In genomic region chr12:5191628-5192379, GRCm38 (mm10) we compare ENCODE assay signal across 8 mouse cellular contexts.
DNase-seq lines count a peak whose midpoint lies in the region; ATAC-seq and TF ChIP-seq lines count a peak whose summit lies in the region.

No protein-coding gene starts in this region.

- no peak overlapping the region for H3K4me3 ChIP-seq in forebrain, embryonic 16.5 days (replicated peaks; ENCODE audit: low read length)
- H3K4me3 ChIP-seq in hindbrain, embryonic 10.5 days: peak overlapping the region; percentile 20; the same call in 1 of the 2 replicates
- H3K4me3 ChIP-seq in limb, embryonic 13.5 days: no peak overlapping the region
- H3K4me3 ChIP-seq in midbrain, postnatal 0 days (ENCODE audit: low read depth, low read length): no peak overlapping the region

- no peaks in the 10 kb centered on the region for H3K36me3 ChIP-seq in forebrain, embryonic 16.5 days (ENCODE audit: control insufficient read depth, insufficient read depth)
- no peaks in the 10 kb centered on the region for H3K36me3 ChIP-seq in hindbrain, embryonic 10.5 days
- H3K36me3 ChIP-seq in limb, embryonic 13.5 days: no peaks in the 10 kb centered on the region
- no peaks in the 10 kb centered on the region for H3K36me3 ChIP-seq in midbrain, postnatal 0 days (ENCODE audit: insufficient read depth, low read length)

- no peaks in the 10 kb centered on the region for H3K9me3 ChIP-seq in forebrain, embryonic 16.5 days (ENCODE audit: control insufficient read depth, low read length)
- no peaks in the 10 kb centered on the region for H3K9me3 ChIP-seq in hindbrain, embryonic 10.5 days
- H3K9me3 ChIP-seq in limb, embryonic 13.5 days: no peaks in the 10 kb centered on the region
- H3K9me3 ChIP-seq in midbrain, postnatal 0 days (ENCODE audit: low read length): no peaks in the 10 kb centered on the region

- no peaks in the 10 kb centered on the region for H3K27me3 ChIP-seq in forebrain, embryonic 16.5 days (replicated peaks; ENCODE audit: control insufficient read depth, insufficient read depth, low read length)
- H3K27me3 ChIP-seq in hindbrain, embryonic 10.5 days (ENCODE audit: insufficient read depth, poor library complexity, severe bottlenecking): peaks cover 6% of the 10 kb centered on the region; the same call in 1 of the 2 replicates
- no peaks in the 10 kb centered on the region for H3K27me3 ChIP-seq in limb, embryonic 13.5 days
- H3K27me3 ChIP-seq in midbrain, postnatal 0 days (ENCODE audit: insufficient read depth, low read length): no peaks in the 10 kb centered on the region

- no peak for TF ChIP-seq CTCF in midbrain, postnatal 0 days (IDR thresholded peaks at IDR 0.05)

- no peak overlapping the region for H3K27ac ChIP-seq in forebrain, embryonic 16.5 days (ENCODE audit: low read length)
- peak overlapping the region; percentile 82 for H3K27ac ChIP-seq in hindbrain, embryonic 10.5 days
- H3K27ac ChIP-seq in limb, embryonic 13.5 days: peak overlapping the region; percentile 70; the same call in 1 of the 2 replicates
- no peak overlapping the region for H3K27ac ChIP-seq in midbrain, postnatal 0 days (ENCODE audit: low read depth, low read length)

- 0 out of 2 replicates have a peak overlapping the region, but pooled peaks have one; percentile 8 for H3K4me2 ChIP-seq in forebrain, embryonic 16.5 days (ENCODE audit: low read length)
- peak overlapping the region; percentile 41 for H3K4me2 ChIP-seq in limb, embryonic 13.5 days (replicated peaks)
- H3K4me2 ChIP-seq in midbrain, postnatal 0 days (ENCODE audit: low read depth, low read length, poor library complexity, severe bottlenecking): no peak overlapping the region

- ATAC-seq in forebrain, embryonic 16.5 days: no peak
- peak; percentile 45; the same call in 1 of the 2 replicates for ATAC-seq in limb, embryonic 13.5 days (ENCODE audit: low FRiP score, low read depth)
- ATAC-seq in midbrain, postnatal 0 days (ENCODE audit: low FRiP score): no peak

- 24% methylated on average over 14 of the region's 14 CpGs for WGBS in forebrain, embryonic 16.5 days
- WGBS in hindbrain, embryonic 10.5 days: 15% methylated on average over 14 of the region's 14 CpGs
- 6% methylated on average over 14 of the region's 14 CpGs for WGBS in limb, embryonic 13.5 days
- 16% methylated on average over 14 of the region's 14 CpGs for WGBS in midbrain, postnatal 0 days

- H3K9ac ChIP-seq in forebrain, embryonic 16.5 days (replicated peaks; ENCODE audit: low read depth, low read length): no peak overlapping the region
- no peak overlapping the region for H3K9ac ChIP-seq in limb, embryonic 13.5 days
- no peak overlapping the region for H3K9ac ChIP-seq in midbrain, postnatal 0 days (replicated peaks; ENCODE audit: low read length, poor library complexity, severe bottlenecking)

- peaks cover 23% of the 10 kb centered on the region for H3K4me1 ChIP-seq in forebrain, embryonic 16.5 days (replicated peaks; ENCODE audit: control insufficient read depth, insufficient read depth, low read length)
- peaks cover 70% of the 10 kb centered on the region for H3K4me1 ChIP-seq in hindbrain, embryonic 10.5 days (replicated peaks)
- H3K4me1 ChIP-seq in limb, embryonic 13.5 days: peaks cover 75% of the 10 kb centered on the region
- no peaks in the 10 kb centered on the region for H3K4me1 ChIP-seq in midbrain, postnatal 0 days (ENCODE audit: insufficient read depth, low read length)

- peak; percentile 89 for DNase-seq in left cerebral cortex, postnatal 4 days
- DNase-seq in left cerebral cortex, postnatal 14 days (ENCODE audit: low spot score in 2 of 2): no peak
- DNase-seq in hindbrain, embryonic 10.5 days (ENCODE audit: low spot score): peak; percentile 72
- peak; percentile 73 for DNase-seq in midbrain, postnatal 0 days (ENCODE audit: low spot score)
- DNase-seq in thymus, postnatal 36 days: peak; percentile 3 to 13
- DNase-seq in frontal cortex, postnatal 36 days (ENCODE audit: low spot score in 2 of 2): no peak

- intact Hi-C loops in left cerebral cortex, postnatal 4 days (cut with DNase I): no loop called here
- intact Hi-C loops in left cerebral cortex, postnatal 14 days (cut with DNase I): no loop called here

Comparison
In these comparisons a context has a peak if more than half of its experiments do, and no peak if none do; other contexts are left out.
1. DNase-seq: peak in left cerebral cortex, postnatal 4 days (single experiment), hindbrain, embryonic 10.5 days (single experiment), midbrain, postnatal 0 days (single experiment) and thymus, postnatal 36 days (2 of 2); none in left cerebral cortex, postnatal 14 days (0 of 2) and frontal cortex, postnatal 36 days (0 of 2).
2. H3K27ac ChIP-seq: peak in hindbrain, embryonic 10.5 days (single experiment) and limb, embryonic 13.5 days (single experiment); none in forebrain, embryonic 16.5 days (single experiment) and midbrain, postnatal 0 days (single experiment).